Mouse (Mus musculus) embryonic facial prominence, embryonic 13.5 days (tissue): Measurements from ENCODE around the gene Rabepk. TPM values are rescaled to one million over a fixed set of nuclear protein-coding genes. Genes with fewer than 3 reads are reported as not detected.

ENCODE experiments used
- ATAC-seq: fragments of 200-750 bp; cut with Nextera tagmentation; 2 replicates; pipeline ENCODE4 v1.8.0; 2017; ENCODE audit warnings: low read depth; ENCODE audit not compliant: insufficient number of reproducible peaks, insufficient read depth, low FRiP score, low TSS enrichment
- H3K27ac ChIP-seq: fragments of 300-500 bp; sonication (generic); 2 replicates; pipeline ENCODE4 v1.5.1; 2015; ENCODE audit warnings: moderate library complexity, mild to moderate bottlenecking, inconsistent platforms
- H3K27me3 ChIP-seq: fragments of 300-500 bp; sonication (generic); 2 replicates; pipeline ENCODE4 v1.6.1; 2015; ENCODE audit warnings: mild to moderate bottlenecking, inconsistent platforms
- H3K36me3 ChIP-seq: fragments of 300-500 bp; sonication (generic); 2 replicates; pipeline ENCODE4 v1.6.1; 2015; ENCODE audit warnings: mild to moderate bottlenecking, inconsistent platforms
- H3K4me1 ChIP-seq: fragments of 300-500 bp; sonication (generic); 2 replicates; pipeline ENCODE4 v1.6.1; 2015; ENCODE audit warnings: inconsistent platforms
- H3K4me2 ChIP-seq: fragments of 300-500 bp; sonication (generic); 2 replicates; pipeline ENCODE4 v1.6.1; 2015; ENCODE audit warnings: moderate library complexity, mild to moderate bottlenecking, inconsistent platforms
- H3K4me3 ChIP-seq: fragments of 300-500 bp; sonication (generic); 2 replicates; pipeline ENCODE4 v1.5.1; 2015; ENCODE audit warnings: mild to moderate bottlenecking, inconsistent platforms
- H3K9ac ChIP-seq: fragments of 300-500 bp; sonication (generic); 2 replicates; pipeline ENCODE4 v1.6.1; 2015; ENCODE audit warnings: mild to moderate bottlenecking, inconsistent platforms
- H3K9me3 ChIP-seq: fragments of 300-500 bp; sonication (generic); 2 replicates; pipeline ENCODE4 v1.6.1; 2016; ENCODE audit warnings: inconsistent platforms
- WGBS: fragments of 180-500 bp; shearing (Covaris S2); methylation state at CpG from one replicate; pipeline ENCODE4 v1.1.7; 2015; ENCODE audit warnings: mixed read lengths; 5-methylcytosine and 5-hydroxymethylcytosine counted together
- polyA plus RNA-seq: library from polyadenylated mRNA; unstranded; fragments of >200 nt; fragmentation: Nextera tagmentation; extraction: Ambion mirVana; gene quantifications from 2 replicates; pipeline ENCODE4 v1.2.1, GENCODE M21; 2015

The Rabepk gene
- polyA plus RNA-seq, 1 experiment from 2014 or later: 35.8 TPM

DNA sequence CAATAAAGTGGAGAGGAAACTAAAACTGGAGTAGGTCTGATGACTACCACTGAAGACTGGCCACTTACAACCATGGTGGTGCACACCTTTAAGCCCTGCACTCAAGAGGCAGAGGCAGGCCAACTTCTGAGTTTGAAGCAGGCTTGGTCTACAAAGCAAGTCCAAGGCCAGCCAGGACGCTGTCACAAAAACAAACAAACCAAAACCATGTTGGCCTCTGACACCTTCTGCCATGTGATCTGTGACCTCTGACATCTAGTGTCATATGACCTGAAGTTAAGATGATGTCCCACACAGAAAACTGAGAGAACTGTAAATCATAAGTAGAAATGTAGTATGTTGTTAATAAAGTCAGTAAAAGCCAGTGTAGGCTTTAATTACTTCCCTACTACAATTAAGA is 61.8 kb downstream of the Rabepk start:
- ATAC-seq: no peak
- no peak overlapping the region for H3K4me3 ChIP-seq
- H3K9me3 ChIP-seq: no peaks in the 10 kb centered on the region
- H3K27ac ChIP-seq: no peak overlapping the region
- H3K4me1 ChIP-seq: no peaks in the 10 kb centered on the region
- 55% methylated on average over 1 of the region's 1 CpGs for WGBS
- H3K27me3 ChIP-seq: no peaks in the 10 kb centered on the region
- H3K9ac ChIP-seq: no peak overlapping the region
- peaks cover 8% of the 10 kb centered on the region; the same call in 1 of the 2 replicates for H3K36me3 ChIP-seq
- H3K4me2 ChIP-seq: no peak overlapping the region

- Histone ChIP-seq H3K9ac (no peak overlapping the region), H3K4me2 (no peak overlapping the region), H3K27me3 (no peaks in the 10 kb centered on the region), H3K9me3 (no peaks in the 10 kb centered on the region), H3K36me3 (peaks cover 5% of the 10 kb centered on the region; the same call in 1 of the 2 replicates), H3K27ac (no peak overlapping the region), H3K4me1 (no peaks in the 10 kb centered on the region), H3K4me3 (no peak overlapping the region)
- no peak for ATAC-seq
- WGBS: 73% methylated on average over 1 of the region's 1 CpGs
These were observed 63.1 kb downstream of the Rabepk start for GRCm38 (mm10) chr2:34736626-34737025.

Other genes starting within 250 kb of the Rabepk start
- gene Gapvd1, start 44.7 kb downstream of the Rabepk start, polyA plus RNA-seq: 92.3 and 97.1 TPM in 2 replicates
- 753 and 870 TPM in 2 replicates for gene Hspa5, start 27.9 kb downstream of the Rabepk start, polyA plus RNA-seq
- gene Fbxw2, start 26.4 kb upstream of the Rabepk start, polyA plus RNA-seq: 94.5 and 97.7 TPM in 2 replicates
- gene Gm34653, start 33.1 kb upstream of the Rabepk start, polyA plus RNA-seq: 0.15 TPM in 1 of 2 replicates, not detected in the other
- 0.15 TPM in 2 replicates for gene Cutal, start 74.5 kb upstream of the Rabepk start, polyA plus RNA-seq
- 96.4 and 101 TPM in 2 replicates for gene Psmd5, start 75.1 kb upstream of the Rabepk start, polyA plus RNA-seq
- 3.5 and 5.2 TPM in 2 replicates for gene Phf19, start 114.1 kb upstream of the Rabepk start, polyA plus RNA-seq
- 2.4 and 4.3 TPM in 2 replicates for gene Traf1, start 161.9 kb upstream of the Rabepk start, polyA plus RNA-seq